ENCODE assay signal across 27 mouse cellular contexts in genomic region chr2:17902616-17903015, GRCm38 (mm10).
A peak's percentile ranks its signal among the peaks of the same experiment; 100 is the strongest.
DNase-seq lines count a peak whose midpoint lies in the region; TF ChIP-seq lines count a peak whose summit lies in the region.
"Had no signal": no experiment of that assay in that cellular context is flagged by ENCODE, and none has a peak within 500 bp of the region (broad histone marks: within the 10 kb centered on the region; RNA-seq: fewer than 3 reads in every experiment).

No protein-coding gene starts in this region.

- peak; percentile 26; the same call in 1 of the 2 replicates for TF ChIP-seq CTCF in layer of hippocampus, adult 2 months (conservative IDR thresholded peaks at IDR 0.05)

- no peak overlapping the region for H3K27ac ChIP-seq in layer of hippocampus, adult 2 months
- H3K27ac ChIP-seq: forebrain, embryonic 13.5 days; hindbrain, embryonic 10.5 days; hindbrain, postnatal 0 days; kidney, embryonic 15.5 days; limb, embryonic 15.5 days; liver, embryonic 14.5 days; lung, embryonic 15.5 days; midbrain, embryonic 15.5 days; neural tube, embryonic 12.5 days had no signal

- H3K4me3 ChIP-seq in layer of hippocampus, adult 2 months = no peak overlapping the region
- H3K4me3 ChIP-seq: forebrain, embryonic 13.5 days; heart, embryonic 12.5 days; hindbrain, embryonic 10.5 days; kidney, embryonic 15.5 days; limb, embryonic 15.5 days; lung, embryonic 15.5 days; megakaryocyte, embryonic 14.5 days; midbrain, embryonic 15.5 days; neural tube, embryonic 12.5 days had no signal

- DNase-seq in cerebellum, postnatal 14 days = peak; percentile 14 to 20
- no peak for DNase-seq in cerebellum, adult 9-11 months
- peak in 1 of 2 experiments; percentile 12 for DNase-seq in layer of hippocampus, adult 2 months (ENCODE audit: low spot score in 2 of 2)
- DNase-seq in layer of hippocampus, postnatal 10 days (ENCODE audit: low spot score in 2 of 2) = no peak
- peak; percentile 44 for DNase-seq in NIH3T3 (ENCODE audit: low read depth)
- no peak for DNase-seq in kidney, postnatal 36 days
- DNase-seq in adipocyte (ENCODE audit: low spot score) = no peak
- DNase-seq: adrenal gland, postnatal 10 days; gastrocnemius, postnatal 10 days; heart, postnatal 10 days; kidney, adult 11 months; kidney, postnatal 4 days; left cerebral cortex, postnatal 4 days; lung, postnatal 36 days; right cerebral cortex, postnatal 25 days; spleen, adult 18-20 months had no signal

Comparison
In these comparisons a context has a peak if more than half of its experiments do, and no peak if none do; other contexts are left out.
1. DNase-seq: peak in cerebellum, postnatal 14 days (2 of 2) and NIH3T3 (single experiment); none in cerebellum, adult 9-11 months (single experiment), layer of hippocampus, postnatal 10 days (0 of 2), kidney, postnatal 36 days (0 of 2) and adipocyte (single experiment).